Mouse (Mus musculus) lung, embryonic 14.5 days (tissue): ENCODE measurements around the gene Stx3. TPM values are rescaled to one million over a fixed set of nuclear protein-coding genes. Genes with fewer than 3 reads are reported as not detected.

Source experiments
- ATAC-seq: fragments of 200-750 bp; cut with Nextera tagmentation; 2 replicates; pipeline ENCODE4 v1.8.0; 2017; ENCODE audit warnings: mild to moderate bottlenecking, moderate TSS enrichment, moderate library complexity; ENCODE audit not compliant: insufficient read depth
- DNase-seq: peaks from one replicate; pipeline ENCODE4 v3.0.0-alpha.2; 2015
- H3K27ac ChIP-seq: fragments of 300-500 bp; sonication (generic); 2 replicates; pipeline ENCODE4 v1.5.1; 2014; ENCODE audit warnings: low read depth, mild to moderate bottlenecking, moderate library complexity
- H3K27me3 ChIP-seq: fragments of 300-500 bp; sonication (generic); 2 replicates; pipeline ENCODE4 v1.6.1; 2014; ENCODE audit warnings: low read length, control low read depth; ENCODE audit not compliant: insufficient read depth
- H3K36me3 ChIP-seq: fragments of 300-500 bp; sonication (generic); 2 replicates; pipeline ENCODE4 v1.6.1; 2014; ENCODE audit warnings: control low read depth; ENCODE audit not compliant: insufficient read depth
- H3K4me1 ChIP-seq: fragments of 300-500 bp; sonication (generic); 2 replicates; pipeline ENCODE4 v1.6.1; 2014; ENCODE audit warnings: antibody characterized with exemption, control low read depth; ENCODE audit not compliant: insufficient read depth
- H3K4me2 ChIP-seq: fragments of 300-500 bp; sonication (generic); 2 replicates; pipeline ENCODE4 v1.6.1; 2014; ENCODE audit warnings: mild to moderate bottlenecking
- H3K4me3 ChIP-seq: fragments of 300-500 bp; sonication (generic); 2 replicates; pipeline ENCODE4 v1.5.1; 2014; ENCODE audit warnings: low read depth, low read length
- H3K9ac ChIP-seq: fragments of 300-500 bp; sonication (generic); 2 replicates; pipeline ENCODE4 v1.6.1; 2014
- H3K9me3 ChIP-seq: fragments of 300-500 bp; sonication (generic); 2 replicates; pipeline ENCODE4 v1.6.1; 2016; ENCODE audit warnings: low read depth, low read length, control low read depth
- CTCF ChIP-seq: IDR thresholded peaks from 2 replicates; pipeline ENCODE4 v1.5.1; 2016; ENCODE audit warnings: antibody characterized with exemption, low read depth
- WGBS: fragments of 180-500 bp; shearing (Covaris S2); extraction: QIAGEN DNeasy Blood & Tissue Kit; methylation state at CpG from one replicate; pipeline ENCODE4 v1.1.7; 2014; 5-methylcytosine and 5-hydroxymethylcytosine counted together
- polyA plus RNA-seq: library from polyadenylated mRNA; unstranded; fragments of >200 nt; fragmentation: Nextera tagmentation; extraction: Ambion mirVana; gene quantifications from 2 replicates; pipeline ENCODE4 v1.2.1, GENCODE M21; 2014

Stx3 gene
- polyA plus RNA-seq, 1 experiment from 2014 or later = 17.2 TPM

- H3K4me2 ChIP-seq = no peak overlapping the region
- no peak for DNase-seq
- no peaks in the 10 kb centered on the region for H3K27me3 ChIP-seq
- TF ChIP-seq CTCF = no peak
- no peak overlapping the region for H3K9ac ChIP-seq
- no peaks in the 10 kb centered on the region for H3K36me3 ChIP-seq
- H3K4me1 ChIP-seq = no peaks in the 10 kb centered on the region
- ATAC-seq = no peak
- no peak overlapping the region for H3K27ac ChIP-seq
- 70% methylated on average over 1 of the region's 1 CpGs for WGBS
- no peaks in the 10 kb centered on the region for H3K9me3 ChIP-seq
- H3K4me3 ChIP-seq = no peak overlapping the region
Measured at GRCm38 (mm10) chr19:11730278-11730677, 88.9 kb downstream of the Stx3 start.

GRCm38 (mm10) chr19:11727304-11727703 is 91.9 kb downstream of the Stx3 start:
- Histone ChIP-seq H3K27ac (no peak overlapping the region), H3K9me3 (no peaks in the 10 kb centered on the region), H3K36me3 (no peaks in the 10 kb centered on the region), H3K4me2 (no peak overlapping the region), H3K4me1 (no peaks in the 10 kb centered on the region), H3K27me3 (no peaks in the 10 kb centered on the region), H3K4me3 (no peak overlapping the region), H3K9ac (no peak overlapping the region)
- 87% methylated on average over 5 of the region's 5 CpGs for WGBS
- ATAC-seq (no peak), DNase-seq (no peak)
- no peak for TF ChIP-seq CTCF

GRCm38 (mm10) chr19:11725915-11726314 is 93.3 kb downstream of the Stx3 start:
- H3K36me3 ChIP-seq = no peaks in the 10 kb centered on the region
- no peaks in the 10 kb centered on the region for H3K4me1 ChIP-seq
- no peak overlapping the region for H3K27ac ChIP-seq
- no peaks in the 10 kb centered on the region for H3K9me3 ChIP-seq
- H3K4me2 ChIP-seq = no peak overlapping the region
- DNase-seq (no peak), ATAC-seq (no peak)
- WGBS = 46% methylated on average over 2 of the region's 2 CpGs
- no peaks in the 10 kb centered on the region for H3K27me3 ChIP-seq
- H3K4me3 ChIP-seq = no peak overlapping the region
- H3K9ac ChIP-seq = no peak overlapping the region
- TF ChIP-seq CTCF = no peak

Other genes with a start within 250 kb of the Stx3 start
- gene Ms4a6d, start 214.6 kb downstream of the Stx3 start, polyA plus RNA-seq = 5.2 and 6.0 TPM in 2 replicates
- gene Ms4a2, start 195.7 kb downstream of the Stx3 start, polyA plus RNA-seq = 0.12 TPM in 1 of 2 replicates, not detected in the other
- not detected in 2 replicates for gene Ms4a3, start 178.6 kb downstream of the Stx3 start, polyA plus RNA-seq
- gene Oosp2, start 158.8 kb downstream of the Stx3 start, polyA plus RNA-seq = not detected in 2 replicates
- gene Oosp1, start 128.3 kb downstream of the Stx3 start, polyA plus RNA-seq = not detected in 2 replicates
- gene Oosp3, start 122.3 kb downstream of the Stx3 start, polyA plus RNA-seq = not detected in 2 replicates
- 0.28 and 0.46 TPM in 2 replicates for gene Gif, start 71.8 kb downstream of the Stx3 start, polyA plus RNA-seq
- gene Mrpl16, start 49.0 kb downstream of the Stx3 start, polyA plus RNA-seq = 51.0 and 56.9 TPM in 2 replicates
- gene Olfr1417, start 19.8 kb upstream of the Stx3 start, polyA plus RNA-seq = not detected in 2 replicates
- gene Olfr1418, start 41.7 kb upstream of the Stx3 start, polyA plus RNA-seq = not detected in 2 replicates
- gene Olfr1419, start 55.7 kb upstream of the Stx3 start, polyA plus RNA-seq = not detected in 2 replicates
- gene Olfr1420, start 67.2 kb upstream of the Stx3 start, polyA plus RNA-seq = 0.05 TPM in 1 of 2 replicates, not detected in the other
- gene Patl1, start 93.0 kb upstream of the Stx3 start, polyA plus RNA-seq = 25.9 TPM in 2 replicates
- gene Osbp, start 146.5 kb upstream of the Stx3 start, polyA plus RNA-seq = 7.4 and 7.5 TPM in 2 replicates
- not detected in 2 replicates for gene Olfr1423, start 221.9 kb upstream of the Stx3 start, polyA plus RNA-seq
- not detected in 2 replicates for gene Olfr1424, start 243.3 kb upstream of the Stx3 start, polyA plus RNA-seq